Mouse (Mus musculus) T-helper 2 cell (primary cell): Measurements from ENCODE around the gene Fosl1.

ENCODE experiments used
- in situ Hi-C: fragments of 300-600 bp; cut with MboI, MseI; formaldehyde crosslinking; loops from one replicate; pipeline ENCODE4 v1.15.1; 2025; ENCODE audit warnings: high pct_unique_total_duplicates

The Fosl1 gene

GRCm38 (mm10) chr19:5481398-5481797 lies 34.1 kb downstream of the Fosl1 start:
- in situ Hi-C loops = no loop called here

DNA sequence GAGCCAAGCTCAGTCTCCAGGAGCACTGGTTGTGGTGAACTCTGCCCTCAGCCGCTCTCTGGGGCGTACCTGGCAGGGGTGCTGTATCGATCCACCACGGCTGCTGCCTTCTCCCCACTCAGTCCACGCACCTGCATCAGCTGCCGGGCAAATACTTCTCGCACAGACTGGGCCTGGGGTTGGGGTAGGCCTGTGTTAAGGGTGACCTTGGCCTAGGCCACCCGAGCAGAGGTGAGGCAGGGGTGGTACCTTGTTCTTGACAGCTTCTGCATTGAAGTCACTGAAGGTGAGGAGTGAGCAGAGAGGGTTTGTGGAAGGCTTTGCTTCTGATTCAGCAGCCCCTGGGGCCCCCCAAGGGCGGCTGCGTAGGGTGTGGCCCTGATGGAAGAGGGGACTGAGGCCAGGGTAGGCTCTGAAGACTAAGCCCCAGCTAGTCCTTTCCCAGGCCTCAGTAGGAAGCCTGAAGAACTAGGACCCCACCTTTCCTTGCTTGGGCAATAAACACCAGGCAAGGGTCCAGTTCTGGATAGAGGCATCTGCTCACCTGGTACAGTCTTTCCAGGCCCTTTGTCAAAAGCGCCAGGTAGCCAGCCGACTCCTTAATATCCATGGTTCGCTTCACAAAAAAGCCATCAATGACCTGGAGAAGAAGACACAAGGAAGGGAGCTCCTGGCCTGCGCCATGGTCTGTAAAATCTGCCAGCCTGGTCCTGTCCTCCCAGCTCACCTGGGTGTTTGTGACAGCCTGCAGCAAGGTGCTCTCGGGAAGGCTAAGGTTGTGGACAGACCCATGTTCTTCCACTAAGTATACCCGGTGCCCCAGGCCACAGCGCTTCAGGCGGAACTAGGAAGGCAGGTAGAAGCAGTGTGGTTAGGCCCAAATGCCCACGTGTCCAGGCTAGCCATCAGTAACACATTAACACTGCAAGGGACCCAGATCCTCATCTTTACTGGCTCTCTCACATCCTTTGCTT lies 36.3 kb downstream of the Fosl1 start:
- in situ Hi-C loops = no loop called here

- in situ Hi-C loops = no loop called here
Measured at GRCm38 (mm10) chr19:5484496-5484895, 37.1 kb downstream of the Fosl1 start.

DNA sequence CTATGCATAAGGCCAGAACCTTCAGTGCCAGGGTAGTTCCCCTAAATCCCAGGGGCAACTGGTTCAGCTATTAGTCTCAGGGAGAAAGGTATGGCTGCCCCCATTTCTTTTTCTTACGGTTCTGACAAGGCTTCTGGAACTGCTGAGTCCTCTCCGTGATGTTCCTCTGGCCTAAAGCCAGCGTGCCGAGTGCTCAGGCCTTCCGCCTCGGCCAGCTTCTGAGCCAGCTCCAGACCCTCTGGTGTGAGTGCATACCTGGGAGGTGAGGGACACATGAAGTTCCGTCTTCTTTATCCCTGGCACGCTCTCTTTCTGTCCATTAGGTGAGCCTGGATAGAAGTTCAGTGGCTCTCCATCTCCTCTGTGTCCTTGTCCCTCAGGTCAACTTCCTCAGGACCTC lies 38.0 kb downstream of the Fosl1 start:
- in situ Hi-C loops = no loop called here

- in situ Hi-C loops = no loop called here
Measured at GRCm38 (mm10) chr19:5485821-5486220, 38.5 kb downstream of the Fosl1 start.

GRCm38 (mm10) chr19:5486286-5486685 lies 38.9 kb downstream of the Fosl1 start:
- in situ Hi-C loops = no loop called here

GRCm38 (mm10) chr19:5486771-5487170 lies 39.4 kb downstream of the Fosl1 start:
- in situ Hi-C loops = no loop called here

- in situ Hi-C loops = no loop called here
Measured at GRCm38 (mm10) chr19:5487768-5488550, 40.6 kb downstream of the Fosl1 start, which contains the start of gene Mus81. Gene Mus81 (minus strand): TSS chr19:5488402.

DNA sequence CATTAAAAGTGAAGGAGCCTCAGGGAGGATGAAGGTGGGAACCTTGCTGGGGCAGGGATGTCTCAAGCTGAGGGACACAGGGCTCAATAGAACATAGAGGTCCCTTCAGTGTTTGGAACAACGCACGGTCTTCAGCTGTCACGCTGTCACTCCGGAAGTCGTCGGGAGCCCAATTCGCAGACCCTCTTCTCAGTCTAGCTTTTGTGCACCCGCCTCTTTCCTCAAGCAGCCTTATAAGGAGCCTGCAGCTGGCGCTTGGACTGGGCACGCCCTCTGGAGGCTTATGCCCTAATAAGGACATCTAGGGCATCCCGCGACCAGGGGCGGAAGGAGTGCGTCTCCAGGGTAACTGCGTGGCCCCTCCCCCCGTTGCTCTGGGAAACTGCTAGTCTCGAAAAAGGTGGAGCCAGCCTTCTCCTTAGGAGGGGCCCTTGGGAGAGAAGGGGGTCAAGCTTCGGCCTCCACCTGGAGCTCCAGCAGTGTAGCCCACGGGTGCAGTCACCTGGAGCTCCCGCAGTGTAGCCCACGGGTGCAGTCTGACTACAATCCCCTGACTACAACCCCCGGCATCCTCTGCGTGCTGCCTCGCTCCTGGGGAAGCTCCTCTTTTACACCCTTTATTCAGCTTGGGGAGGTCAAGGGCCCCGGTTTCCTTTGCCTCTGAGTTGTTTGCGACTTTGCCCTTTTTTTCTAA lies 41.7 kb downstream of the Fosl1 start:
- in situ Hi-C loops = no loop called here

GRCm38 (mm10) chr19:5489721-5490120 lies 42.4 kb downstream of the Fosl1 start:
- in situ Hi-C loops = loop anchor here (5.0 kb wide), 1 partner anchor 808 kb away; no protein-coding TSS in a partner anchor

- in situ Hi-C loops = loop anchor here (5.0 kb wide), 1 partner anchor 807 kb away; no protein-coding TSS in a partner anchor
Measured at GRCm38 (mm10) chr19:5490313-5490897, 43.1 kb downstream of the Fosl1 start, which contains the start of gene Cfl1. Gene Cfl1 (plus strand): TSS chr19:5490455.

DNA sequence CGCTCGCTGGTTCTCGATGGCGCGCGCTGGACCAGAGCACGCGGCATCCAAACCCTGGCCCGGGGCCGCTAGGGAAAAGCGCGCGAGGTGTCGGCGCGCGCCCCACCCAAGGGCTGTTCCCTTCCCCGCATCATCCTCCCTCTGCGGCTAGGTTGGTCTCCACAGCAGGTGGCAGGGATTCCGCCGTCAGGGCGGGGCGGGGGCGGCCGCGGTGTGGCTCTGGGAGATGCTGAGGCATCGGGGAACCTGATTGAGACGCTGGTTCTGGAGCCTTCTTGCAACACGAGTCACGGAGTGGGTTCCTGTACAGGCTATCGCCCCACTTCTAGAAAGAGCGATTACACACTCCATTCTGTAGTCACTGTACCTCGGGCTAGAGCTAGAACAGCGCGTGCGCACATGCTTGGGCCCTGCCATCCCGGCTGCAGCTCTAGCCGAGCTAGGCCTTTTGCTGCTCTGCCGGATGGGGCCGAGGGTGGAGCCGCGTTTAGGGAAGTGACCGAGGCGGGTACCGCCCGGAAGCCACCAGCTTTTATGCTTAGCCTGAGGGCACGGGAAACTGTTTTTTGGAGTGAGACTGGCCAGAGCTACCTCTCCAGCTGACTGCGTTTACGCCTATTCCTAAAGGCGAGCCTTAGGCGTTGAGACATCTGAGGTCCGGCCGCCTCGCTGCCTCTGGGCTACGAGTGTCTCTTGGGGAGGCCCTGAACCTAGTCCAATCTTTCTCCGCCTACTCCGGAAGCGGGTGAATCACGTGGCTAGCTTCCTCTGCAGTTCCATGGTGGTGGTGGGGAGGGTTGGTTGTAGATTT lies 43.8 kb downstream of the Fosl1 start:
- in situ Hi-C loops = loop anchor here (5.0 kb wide), 1 partner anchor 806 kb away; no protein-coding TSS in a partner anchor

DNA sequence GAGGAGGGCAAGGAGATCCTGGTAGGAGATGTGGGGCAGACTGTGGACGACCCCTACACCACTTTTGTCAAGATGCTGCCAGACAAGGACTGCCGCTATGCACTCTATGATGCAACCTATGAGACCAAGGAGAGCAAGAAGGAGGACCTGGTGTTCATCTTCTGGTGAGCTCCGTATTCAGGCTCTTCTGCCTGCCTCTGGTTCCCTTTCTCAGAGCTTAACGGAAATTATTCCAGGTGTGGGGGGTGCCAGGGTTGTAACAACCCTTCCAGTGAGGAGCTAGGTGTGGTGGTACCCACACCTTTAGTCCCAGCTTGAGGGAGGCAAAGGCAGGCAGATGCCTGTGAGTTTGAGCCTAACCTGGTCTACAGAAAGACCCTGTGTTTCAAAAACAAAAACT lies 45.3 kb downstream of the Fosl1 start:
- in situ Hi-C loops = loop anchor here (5.0 kb wide), 1 partner anchor 805 kb away; no protein-coding TSS in a partner anchor

DNA sequence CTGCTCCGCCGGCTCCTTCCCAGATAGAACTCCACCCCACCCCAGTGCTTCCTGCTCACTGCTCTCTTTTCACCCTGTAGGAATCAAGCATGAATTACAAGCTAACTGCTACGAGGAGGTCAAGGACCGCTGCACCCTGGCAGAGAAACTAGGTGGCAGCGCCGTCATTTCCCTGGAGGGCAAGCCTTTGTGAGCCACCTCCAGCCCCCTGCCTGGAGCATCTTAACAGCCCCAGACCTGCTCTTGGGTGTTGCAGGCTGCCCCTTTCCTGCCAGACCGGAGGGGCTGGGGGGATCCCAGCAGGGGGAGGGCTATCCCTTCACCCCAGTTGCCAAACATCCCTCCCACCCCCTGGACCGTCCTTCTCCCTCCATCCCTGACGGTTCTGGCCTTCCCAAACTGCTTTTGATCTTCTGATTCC lies 46.0 kb downstream of the Fosl1 start:
- in situ Hi-C loops = loop anchor here (5.0 kb wide), 1 partner anchor 804 kb away; no protein-coding TSS in a partner anchor

GRCm38 (mm10) chr19:5494314-5494713 lies 47.0 kb downstream of the Fosl1 start:
- in situ Hi-C loops = loop anchor here (5.0 kb wide), 1 partner anchor 803 kb away; no protein-coding TSS in a partner anchor

DNA sequence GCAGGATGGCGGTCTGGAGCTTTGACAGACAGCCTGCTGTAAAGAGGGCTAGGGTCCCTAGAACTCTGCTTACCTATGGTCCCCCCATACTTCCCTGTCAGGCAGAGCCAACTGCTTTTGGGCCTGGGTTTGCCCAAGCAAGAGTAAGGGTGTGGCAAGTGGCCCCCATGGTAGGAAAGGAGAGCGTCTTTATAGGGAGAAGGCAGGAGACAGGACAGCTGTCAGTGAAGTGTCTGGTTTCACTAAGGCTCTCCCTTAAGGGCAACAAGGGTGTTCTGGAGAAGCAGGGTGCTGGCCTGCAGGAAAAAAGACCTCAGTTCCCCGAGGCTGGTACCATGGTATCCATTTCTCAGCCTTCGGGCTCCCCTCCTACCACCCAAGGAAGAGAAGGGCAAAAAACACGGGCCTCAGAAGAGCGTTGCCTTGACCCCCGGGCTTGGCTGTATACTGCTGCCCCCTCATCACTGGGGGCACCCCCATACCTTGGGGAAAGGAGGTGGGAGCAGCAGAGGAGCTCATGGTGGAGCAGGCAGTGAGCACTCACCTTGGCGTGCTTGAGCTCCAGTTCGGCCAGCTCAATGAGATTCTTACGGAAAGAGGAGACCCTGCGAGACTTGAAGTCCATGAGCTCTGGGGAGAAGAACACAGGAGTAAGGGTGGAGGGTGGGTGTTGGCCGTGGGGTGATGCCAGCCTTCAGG lies 48.2 kb downstream of the Fosl1 start:
- in situ Hi-C loops = no loop called here

DNA sequence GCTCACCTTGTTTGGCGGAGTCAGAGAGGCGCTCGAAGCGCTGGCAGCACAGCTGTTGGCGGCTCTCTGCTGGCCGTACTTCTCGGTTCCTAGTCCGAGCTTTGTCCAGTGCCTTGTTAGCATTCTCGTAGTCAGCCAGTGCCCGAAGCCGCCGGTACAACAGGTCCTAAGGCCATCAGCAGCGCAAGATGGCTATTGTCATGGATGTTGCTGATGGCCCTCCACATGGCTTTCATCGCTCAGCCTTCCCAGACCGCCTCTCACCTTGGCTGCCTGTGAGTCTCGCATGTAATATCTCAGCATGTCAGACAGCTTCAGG lies 48.7 kb downstream of the Fosl1 start:
- in situ Hi-C loops = no loop called here

- in situ Hi-C loops = no loop called here
Measured at GRCm38 (mm10) chr19:5500330-5500875, 53.1 kb downstream of the Fosl1 start.

GRCm38 (mm10) chr19:5503687-5504086 lies 56.3 kb downstream of the Fosl1 start, which contains the start of gene 1700020D05Rik:
Gene 1700020D05Rik (minus strand): TSS chr19:5503787.
- in situ Hi-C loops = no loop called here
